Mouse (Mus musculus) heart, embryonic 11.5 days (tissue): Measurements from ENCODE around the gene Tpcn1. TPM values are rescaled to one million over a fixed set of nuclear protein-coding genes. Genes with fewer than 3 reads are reported as not detected.

Experiments used
- ATAC-seq: fragments of 200-750 bp; cut with Nextera tagmentation; replicated peaks from 2 replicates; pipeline ENCODE4 v1.8.0; 2017; ENCODE audit warnings: moderate library complexity; ENCODE audit not compliant: insufficient number of reproducible peaks, low FRiP score, low TSS enrichment
- H3K27ac ChIP-seq: fragments of 300-500 bp; sonication (generic); 2 replicates; pipeline ENCODE4 v1.5.1; 2014; ENCODE audit warnings: mild to moderate bottlenecking, low read depth, low read length
- H3K27me3 ChIP-seq: fragments of 300-500 bp; sonication (generic); 2 replicates; pipeline ENCODE4 v1.6.1; 2014; ENCODE audit warnings: mild to moderate bottlenecking, low read length, mixed read lengths; ENCODE audit not compliant: control insufficient read depth, insufficient read depth
- H3K36me3 ChIP-seq: fragments of 300-500 bp; sonication (generic); 2 replicates; pipeline ENCODE4 v1.6.1; 2014; ENCODE audit warnings: mild to moderate bottlenecking, low read length, moderate library complexity, mixed read lengths; ENCODE audit not compliant: control insufficient read depth, insufficient read depth
- H3K4me1 ChIP-seq: fragments of 300-500 bp; sonication (generic); 2 replicates; pipeline ENCODE4 v1.6.1; 2014; ENCODE audit warnings: low read length; ENCODE audit not compliant: control insufficient read depth, insufficient read depth
- H3K4me2 ChIP-seq: fragments of 300-500 bp; sonication (generic); 2 replicates; pipeline ENCODE4 v1.6.1; 2014; ENCODE audit warnings: mild to moderate bottlenecking, moderate library complexity
- H3K4me3 ChIP-seq: fragments of 300-500 bp; sonication (generic); 2 replicates; pipeline ENCODE4 v1.5.1; 2014; ENCODE audit warnings: low read depth, low read length
- H3K9ac ChIP-seq: fragments of 300-500 bp; sonication (generic); 2 replicates; pipeline ENCODE4 v1.6.1; 2014; ENCODE audit warnings: mild to moderate bottlenecking, low read depth, low read length, moderate library complexity
- H3K9me3 ChIP-seq: fragments of 300-500 bp; sonication (generic); replicated peaks from 2 replicates; pipeline ENCODE4 v1.6.1; 2016; ENCODE audit warnings: low read length; ENCODE audit not compliant: control insufficient read depth
- WGBS: fragments of 180-500 bp; shearing (Covaris S2); extraction: QIAGEN DNeasy Blood & Tissue Kit; methylation state at CpG from one replicate; pipeline ENCODE4 v1.1.7; 2014; ENCODE audit not compliant: insufficient replicate concordance; 5-methylcytosine and 5-hydroxymethylcytosine counted together
- polyA plus RNA-seq: library from polyadenylated mRNA; unstranded; fragments of >200 nt; fragmentation: Nextera tagmentation; extraction: Ambion mirVana; gene quantifications from 2 replicates; pipeline ENCODE4 v1.2.1, GENCODE M21; 2014

Tpcn1 gene
- polyA plus RNA-seq, result 18.1 and 19.1 TPM in 2 replicates

DNA sequence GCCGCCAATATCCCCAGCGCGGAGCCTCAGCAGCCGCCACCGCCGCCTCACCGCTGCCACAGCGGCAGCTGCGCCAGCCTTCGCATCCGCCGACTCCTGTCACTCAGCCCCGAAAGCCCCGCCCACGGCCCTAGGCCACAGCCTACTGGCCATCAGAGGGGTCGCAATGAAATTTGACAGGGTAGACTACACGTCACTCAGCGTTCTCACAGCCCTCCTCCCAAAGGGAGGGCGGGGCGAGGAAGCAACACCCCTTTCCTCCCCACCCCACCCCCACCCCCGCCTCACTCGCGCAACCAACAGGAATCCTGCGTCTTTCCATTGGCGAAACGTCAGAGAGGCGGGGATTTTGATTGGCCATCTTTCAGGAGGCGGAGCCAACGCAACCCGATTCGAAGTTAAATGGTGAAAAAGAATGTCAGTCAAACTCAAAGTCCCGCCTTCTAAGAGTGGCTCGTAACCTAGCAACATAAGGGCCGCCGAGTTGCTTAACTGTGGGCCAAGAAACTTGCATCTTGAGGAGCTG is at the start of gene Tpcn1, which contains the start of gene Iqcd:
TSS of gene Tpcn1 (minus strand) at position 105 of the 526 bp plus-strand sequence.
TSS of gene Iqcd (plus strand) at position 448 of the 526 bp plus-strand sequence.
- peaks cover 20% of the 10 kb centered on the region for H3K4me1 ChIP-seq
- no peaks in the 10 kb centered on the region for H3K27me3 ChIP-seq
- under 1% methylated on average over 35 of the region's 35 CpGs for WGBS
- peak within 1 kb of the TSS; percentile 71 for H3K27ac ChIP-seq
- no peaks in the 10 kb centered on the region for H3K36me3 ChIP-seq
- H3K4me2 ChIP-seq, result peak within 1 kb of the TSS; percentile 97
- peak within 1 kb of the TSS; percentile 83 for H3K9ac ChIP-seq
- H3K9me3 ChIP-seq, result no peaks in the 10 kb centered on the region
- peak within 1 kb of the TSS; percentile 87 for H3K4me3 ChIP-seq
- ATAC-seq, result peak; percentile 97

DNA sequence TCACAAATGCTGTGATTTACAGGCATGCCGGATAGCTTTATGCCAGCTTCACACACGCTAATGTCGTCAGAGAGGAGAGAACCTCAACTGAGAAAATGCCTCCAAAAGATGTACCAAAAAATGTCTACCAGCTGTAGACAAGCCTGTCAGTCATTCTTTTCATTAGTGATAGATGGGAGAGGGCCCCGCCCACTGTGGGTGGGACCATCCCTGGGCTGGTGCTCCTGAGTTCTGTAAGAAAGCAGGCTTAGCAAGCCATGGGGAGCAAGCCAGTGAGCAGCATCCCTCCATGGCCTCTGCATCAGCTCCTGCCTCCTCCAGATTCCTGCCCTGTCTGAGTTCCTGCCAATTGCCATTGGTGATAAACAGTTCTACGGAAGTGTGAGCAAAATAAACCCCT is 47.2 kb upstream of the Tpcn1 start:
- no peaks in the 10 kb centered on the region for H3K36me3 ChIP-seq
- WGBS, result 78% methylated on average over 5 of the region's 5 CpGs
- no peak overlapping the region for H3K4me3 ChIP-seq
- no peaks in the 10 kb centered on the region for H3K27me3 ChIP-seq
- H3K9me3 ChIP-seq, result peaks cover 5% of the 10 kb centered on the region; the same call in 1 of the 2 replicates
- H3K27ac ChIP-seq, result no peak overlapping the region
- ATAC-seq, result no peak
- no peak overlapping the region for H3K9ac ChIP-seq
- peaks cover 8% of the 10 kb centered on the region for H3K4me1 ChIP-seq
- no peak overlapping the region for H3K4me2 ChIP-seq

DNA sequence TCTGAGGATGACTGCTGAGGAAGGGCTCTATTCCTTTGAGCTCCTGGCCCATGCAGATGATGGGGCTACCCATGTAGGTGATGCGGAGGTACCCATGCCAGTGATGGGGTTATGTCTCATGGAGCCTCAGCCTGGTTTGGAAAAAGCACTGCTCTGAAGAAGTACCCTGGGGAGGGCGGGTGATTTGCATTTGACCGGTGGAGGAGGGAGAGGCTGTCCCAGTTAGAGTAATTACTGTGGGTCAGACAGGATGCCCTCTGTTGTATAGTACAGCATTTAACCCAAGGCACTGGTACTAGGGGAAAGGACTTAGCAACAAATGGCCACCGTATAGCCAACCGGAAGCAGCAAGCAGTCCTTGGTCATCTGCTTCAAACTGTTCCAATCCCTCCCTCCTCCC is 46.4 kb upstream of the Tpcn1 start:
- no peak for ATAC-seq
- Histone ChIP-seq H3K27ac (no peak overlapping the region), H3K27me3 (peaks cover 4% of the 10 kb centered on the region), H3K4me3 (no peak overlapping the region), H3K9me3 (peaks cover 5% of the 10 kb centered on the region; the same call in 1 of the 2 replicates), H3K4me1 (peaks cover 8% of the 10 kb centered on the region), H3K9ac (no peak overlapping the region), H3K36me3 (no peaks in the 10 kb centered on the region), H3K4me2 (no peak overlapping the region)
- WGBS, result 57% methylated on average over 5 of the region's 5 CpGs

DNA sequence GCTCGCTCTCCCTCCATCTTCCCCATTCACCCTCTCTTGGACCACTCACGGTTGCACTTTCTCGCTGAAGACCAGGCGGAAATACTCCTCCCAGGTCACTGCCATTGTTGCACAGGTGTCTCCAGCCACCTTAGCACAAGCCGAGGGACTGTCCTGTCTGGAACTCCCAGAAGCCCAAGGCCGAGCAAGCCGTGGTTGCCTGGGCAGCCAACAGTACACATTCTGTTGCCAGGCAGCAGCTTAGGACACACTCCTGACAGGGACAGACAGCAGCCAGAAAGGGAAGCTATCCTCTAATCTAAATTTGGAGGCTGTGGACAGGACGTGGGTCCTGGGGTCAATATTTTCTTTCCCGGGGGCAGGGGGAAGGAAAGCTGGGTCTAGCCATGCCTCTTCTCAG is 45.7 kb upstream of the Tpcn1 start, which contains the start of gene Cfap73:
TSS of gene Cfap73 (minus strand) at position 105 of the 400 bp plus-strand sequence.
- H3K36me3 ChIP-seq, result no peaks in the 10 kb centered on the region
- WGBS, result 42% methylated on average over 9 of the region's 9 CpGs
- no peak for ATAC-seq

DNA sequence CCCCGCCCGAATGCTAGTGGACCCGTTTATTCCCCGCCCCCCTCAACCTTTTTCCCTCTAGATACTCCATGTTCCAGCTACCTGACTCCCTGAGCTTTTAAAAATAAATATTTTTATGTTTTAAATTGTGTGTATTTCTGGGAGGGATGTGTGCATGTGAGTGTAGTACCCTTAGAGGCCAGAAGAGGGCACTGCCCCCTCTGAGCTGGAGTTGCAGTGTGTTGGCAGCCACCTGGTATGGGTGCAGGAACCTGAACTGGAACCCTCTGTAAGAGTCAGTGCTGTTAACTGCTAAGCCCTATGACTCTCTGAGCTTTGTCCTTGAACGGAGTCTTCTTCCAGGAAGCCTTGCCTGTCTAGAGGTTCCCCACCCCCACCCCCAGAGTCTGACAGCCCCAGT is 43.4 kb upstream of the Tpcn1 start:
- ATAC-seq, result no peak
- Histone ChIP-seq H3K27ac (no peak overlapping the region), H3K9me3 (peaks cover 5% of the 10 kb centered on the region; the same call in 1 of the 2 replicates), H3K27me3 (peaks cover 4% of the 10 kb centered on the region), H3K4me1 (peaks cover 15% of the 10 kb centered on the region), H3K4me3 (no peak overlapping the region), H3K4me2 (no peak overlapping the region), H3K9ac (no peak overlapping the region), H3K36me3 (peaks cover 10% of the 10 kb centered on the region)
- 86% methylated on average over 5 of the region's 5 CpGs for WGBS

More for the DNA sequence above, 45.7 kb upstream of the Tpcn1 start, which contains the start of gene Cfap73:
- Histone ChIP-seq H3K4me1 (peaks cover 8% of the 10 kb centered on the region), H3K4me2 (no peak within 1 kb of the TSS), H3K27ac (no peak within 1 kb of the TSS), H3K9me3 (peaks cover 5% of the 10 kb centered on the region; the same call in 1 of the 2 replicates), H3K9ac (no peak within 1 kb of the TSS), H3K27me3 (peaks cover 4% of the 10 kb centered on the region), H3K4me3 (no peak within 1 kb of the TSS)

DNA sequence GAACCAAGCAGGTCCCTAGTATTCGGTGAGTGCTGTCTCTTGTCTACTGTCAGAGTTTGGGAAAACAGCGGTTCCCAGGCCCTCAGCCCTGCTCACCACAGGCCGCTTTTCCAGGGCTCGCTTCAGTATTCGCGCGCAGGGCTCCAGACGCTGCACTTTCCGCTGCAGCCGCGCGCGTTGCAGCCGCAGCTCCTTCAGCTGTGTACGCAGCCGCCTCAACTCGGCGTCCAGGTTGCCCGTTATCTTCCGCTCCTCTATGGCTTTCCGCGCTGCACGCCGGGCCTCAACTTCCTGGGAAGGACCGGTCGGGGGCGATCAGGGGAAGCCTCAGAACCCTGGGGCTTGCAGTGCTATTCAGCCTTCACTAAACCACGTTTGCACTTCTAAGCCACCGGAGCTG is 42.7 kb upstream of the Tpcn1 start:
- peaks cover 5% of the 10 kb centered on the region; the same call in 1 of the 2 replicates for H3K9me3 ChIP-seq
- no peak overlapping the region for H3K9ac ChIP-seq
- peaks cover 13% of the 10 kb centered on the region for H3K36me3 ChIP-seq
- H3K27ac ChIP-seq, result no peak overlapping the region
- no peak for ATAC-seq
- H3K4me3 ChIP-seq, result peak overlapping the region; percentile 25; the same call in 1 of the 2 replicates
- peaks cover 4% of the 10 kb centered on the region for H3K27me3 ChIP-seq
- peak overlapping the region; percentile 66 for H3K4me2 ChIP-seq
- peaks cover 15% of the 10 kb centered on the region for H3K4me1 ChIP-seq
- WGBS, result 6% methylated on average over 29 of the region's 29 CpGs

DNA sequence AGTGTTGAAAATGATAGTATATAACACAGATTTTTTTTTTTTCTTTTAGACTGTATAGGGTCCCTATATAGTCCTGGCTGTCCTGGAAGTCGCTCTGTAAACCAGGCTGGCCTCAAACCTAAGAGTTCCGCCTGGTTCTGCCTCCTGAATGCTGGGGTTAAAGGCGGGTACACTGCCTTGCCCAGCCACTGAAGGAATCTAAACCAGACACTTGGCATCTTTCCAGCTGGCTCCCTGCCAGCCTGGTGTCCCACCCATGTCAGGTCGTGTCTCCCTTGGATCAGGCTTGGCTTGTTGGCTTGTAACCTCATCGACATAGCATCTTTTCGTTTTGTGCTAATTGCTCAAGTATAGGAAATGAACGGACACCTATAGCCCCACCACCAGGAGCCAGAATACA is 40.2 kb upstream of the Tpcn1 start:
- Histone ChIP-seq H3K4me1 (peaks cover 7% of the 10 kb centered on the region; the same call in 1 of the 2 replicates), H3K4me2 (no peak overlapping the region), H3K9me3 (peaks cover 5% of the 10 kb centered on the region; the same call in 1 of the 2 replicates), H3K27me3 (peaks cover 4% of the 10 kb centered on the region), H3K4me3 (no peak overlapping the region), H3K9ac (no peak overlapping the region), H3K36me3 (peaks cover 19% of the 10 kb centered on the region), H3K27ac (no peak overlapping the region)
- ATAC-seq, result 0 out of 2 replicates have a peak, but pooled peaks have one; percentile 5
- WGBS, result 57% methylated on average over 7 of the region's 7 CpGs

DNA sequence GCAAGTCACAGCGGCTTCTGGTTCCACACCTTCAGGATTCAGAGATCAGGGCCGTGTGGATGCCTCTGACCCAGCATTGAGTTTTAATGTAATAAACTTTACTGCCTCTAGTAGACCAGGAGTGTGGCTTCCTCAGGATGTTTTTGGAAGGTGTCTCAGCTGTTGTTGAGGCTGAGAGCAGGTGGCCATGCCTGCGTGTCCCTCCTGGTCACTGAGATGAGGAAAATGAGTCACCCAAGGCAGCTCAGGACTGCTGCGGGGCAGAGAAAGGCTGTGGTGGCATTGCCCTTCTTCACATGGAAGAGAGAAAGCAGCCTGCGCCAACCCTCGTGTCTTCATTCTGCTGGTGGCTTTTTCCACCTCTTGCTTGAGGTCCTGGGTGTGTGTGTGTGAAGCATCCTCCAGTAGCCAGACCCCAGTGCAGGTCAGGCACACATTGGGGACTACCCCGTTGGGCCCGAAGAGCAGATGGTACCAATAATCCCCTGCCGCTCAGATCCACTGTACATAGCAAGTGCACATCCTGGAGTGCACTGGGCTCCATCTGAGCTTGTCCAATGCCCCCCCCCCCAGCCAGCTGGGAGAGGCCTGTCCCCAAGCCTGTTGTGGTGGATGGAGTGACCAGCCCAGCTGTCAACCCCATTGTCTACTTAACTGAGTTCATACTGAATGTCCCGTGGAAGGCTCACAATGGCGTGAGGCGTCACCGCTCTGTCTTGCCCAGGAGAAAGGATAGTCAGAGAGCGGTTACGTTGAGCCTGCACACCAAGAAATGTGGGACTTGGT is 39.2 kb upstream of the Tpcn1 start:
- H3K9ac ChIP-seq, result no peak overlapping the region
- peaks cover 19% of the 10 kb centered on the region for H3K36me3 ChIP-seq
- 90% methylated on average over 15 of the region's 15 CpGs for WGBS
- H3K4me1 ChIP-seq, result peaks cover 7% of the 10 kb centered on the region; the same call in 1 of the 2 replicates
- no peak overlapping the region for H3K27ac ChIP-seq
- ATAC-seq, result no peak
- no peak overlapping the region for H3K4me3 ChIP-seq
- no peak overlapping the region for H3K4me2 ChIP-seq
- peaks cover 4% of the 10 kb centered on the region for H3K27me3 ChIP-seq
- H3K9me3 ChIP-seq, result peaks cover 5% of the 10 kb centered on the region; the same call in 1 of the 2 replicates
